Mouse (Mus musculus) G1E (cell line): ENCODE results near the gene Pdia5. TPM values are rescaled to one million over a fixed set of nuclear protein-coding genes. Genes with fewer than 3 reads are reported as not detected.

Experiments used
- ATAC-seq: 2 replicates; pipeline ENCODE4 v1.8.0; 2016; ENCODE audit warnings: mild to moderate bottlenecking; ENCODE audit not compliant: insufficient number of reproducible peaks, poor library complexity, low FRiP score, severe bottlenecking; ENCODE audit errors: extremely low read depth
- DNase-seq: peaks from one replicate; pipeline ENCODE4 v3.0.0; 2012; ENCODE audit warnings: low spot score
- H3K27me3 ChIP-seq: 2 replicates; pipeline ENCODE4 v1.6.1; 2012; ENCODE audit warnings: mild to moderate bottlenecking, low read length, inconsistent platforms; ENCODE audit not compliant: insufficient read depth
- H3K36me3 ChIP-seq: replicated peaks from 2 replicates; pipeline ENCODE3; 2012; ENCODE audit warnings: mild to moderate bottlenecking, inconsistent platforms
- H3K4me1 ChIP-seq: 2 replicates; pipeline ENCODE4 v1.6.1; 2012; ENCODE audit warnings: low read depth, low read length, inconsistent platforms, mixed read lengths; ENCODE audit not compliant: insufficient read depth
- H3K4me3 ChIP-seq: 2 replicates; pipeline ENCODE4 v1.5.1; 2012; ENCODE audit warnings: low read depth, mild to moderate bottlenecking, inconsistent platforms, low read length, moderate library complexity, mixed read lengths
- H3K9me3 ChIP-seq: replicated peaks from 2 replicates; pipeline ENCODE4 v1.6.1; 2012; ENCODE audit warnings: inconsistent platforms
- CTCF ChIP-seq: IDR thresholded peaks from 2 replicates; pipeline ENCODE4 v1.5.1; 2012; ENCODE audit warnings: low read depth, low read length, inconsistent platforms, mixed read lengths
- GATA1 ChIP-seq: IDR thresholded peaks from 2 replicates; pipeline ENCODE4 v1.6.1; 2012; ENCODE audit warnings: borderline replicate concordance, low read length, inconsistent platforms, mixed read lengths
- GATA2 ChIP-seq: IDR thresholded peaks from 2 replicates; pipeline ENCODE4 v1.6.1; 2012; ENCODE audit warnings: low read depth, low read length, inconsistent platforms, borderline replicate concordance
- POLR2AphosphoS5 ChIP-seq: IDR thresholded peaks from 2 replicates; pipeline ENCODE4 v1.6.1; 2012; ENCODE audit warnings: low read depth, low read length, inconsistent platforms; ENCODE audit not compliant: insufficient replicate concordance
- TAL1 ChIP-seq: conservative IDR thresholded peaks from 2 replicates; pipeline ENCODE4 v1.6.1; 2012; ENCODE audit warnings: low read depth, low read length, inconsistent platforms, mixed read lengths
- polyA plus RNA-seq: library from polyadenylated mRNA; stranded (reverse); fragments of >175 nt; gene quantifications from 2 replicates; pipeline ENCODE4 v1.2.3, GENCODE M21; 2012
- total RNA-seq, 2 experiments: library from RNA; stranded (forward) in 1 of 2; stranded (reverse) in 1 of 2; fragments of 200-1000 nt in 1 of 2; fragments of >200 nt in 1 of 2; fragmentation: Nextera tagmentation in 1 of 2; gene quantifications; 2 replicates each; pipeline ENCODE4 v1.2.3; 2014 to 2017

Pdia5 gene
- not detected in 2 replicates for total RNA-seq (2014; fragmentation: Nextera tagmentation)
- total RNA-seq (2017), result not detected in 2 replicates
- polyA plus RNA-seq, result not detected in 2 replicates

GRCm38 (mm10) chr16:35490231-35491070 is at the start of gene Pdia5:
TSS of gene Pdia5 (minus strand) at chr16:35490873.
- ATAC-seq (no peak), DNase-seq (no peak)
- H3K9me3 ChIP-seq, result no peaks in the 10 kb centered on the region
- no peak within 1 kb of the TSS for H3K4me3 ChIP-seq
- H3K4me1 ChIP-seq, result no peaks in the 10 kb centered on the region
- peaks cover 18% of the 10 kb centered on the region for H3K27me3 ChIP-seq
- TF ChIP-seq GATA2, result no peak
- TF ChIP-seq CTCF, result no peak
- TF ChIP-seq TAL1, result no peak
- no peak for TF ChIP-seq POLR2AphosphoS5
- no peak for TF ChIP-seq GATA1
- H3K36me3 ChIP-seq, result no peaks in the 10 kb centered on the region

- no peak for DNase-seq
- H3K36me3 ChIP-seq, result no peaks in the 10 kb centered on the region
- ATAC-seq, result no peak
- TF ChIP-seq GATA1, result no peak
- no peak for TF ChIP-seq POLR2AphosphoS5
- no peak for TF ChIP-seq CTCF
- no peak for TF ChIP-seq GATA2
- no peak for TF ChIP-seq TAL1
- no peaks in the 10 kb centered on the region for H3K4me1 ChIP-seq
- H3K27me3 ChIP-seq, result peaks cover 31% of the 10 kb centered on the region
- H3K9me3 ChIP-seq, result peaks cover 12% of the 10 kb centered on the region
- H3K4me3 ChIP-seq, result no peak overlapping the region
Measured at GRCm38 (mm10) chr16:35539041-35539440, 48.4 kb upstream of the Pdia5 start.

DNA sequence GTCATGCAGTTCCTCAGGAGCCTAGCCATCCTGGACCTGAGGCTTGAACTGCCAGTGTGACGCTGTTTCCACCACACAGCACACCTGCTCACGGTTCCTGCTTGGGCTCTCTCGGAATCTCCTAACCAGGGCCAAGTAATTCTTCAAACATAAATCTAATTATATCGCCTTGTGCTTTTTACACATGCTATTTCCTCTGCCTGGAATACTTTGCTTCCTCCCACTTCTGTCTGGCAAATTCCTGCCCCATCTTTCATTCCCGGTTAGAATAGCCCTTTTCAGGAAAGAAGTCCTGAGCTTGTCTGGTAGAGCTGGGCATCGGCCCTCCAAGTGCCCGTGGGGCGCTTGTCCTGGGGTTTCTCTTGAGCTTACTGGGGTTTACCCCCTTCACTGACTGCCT is 47.0 kb upstream of the Pdia5 start:
- Histone ChIP-seq H3K36me3 (no peaks in the 10 kb centered on the region), H3K4me1 (no peaks in the 10 kb centered on the region), H3K4me3 (no peak overlapping the region), H3K27me3 (peaks cover 37% of the 10 kb centered on the region), H3K9me3 (peaks cover 12% of the 10 kb centered on the region)
- TF ChIP-seq CTCF (no peak), GATA2 (no peak), GATA1 (no peak), POLR2AphosphoS5 (no peak), TAL1 (no peak)
- ATAC-seq, result no peak
- no peak for DNase-seq

DNA sequence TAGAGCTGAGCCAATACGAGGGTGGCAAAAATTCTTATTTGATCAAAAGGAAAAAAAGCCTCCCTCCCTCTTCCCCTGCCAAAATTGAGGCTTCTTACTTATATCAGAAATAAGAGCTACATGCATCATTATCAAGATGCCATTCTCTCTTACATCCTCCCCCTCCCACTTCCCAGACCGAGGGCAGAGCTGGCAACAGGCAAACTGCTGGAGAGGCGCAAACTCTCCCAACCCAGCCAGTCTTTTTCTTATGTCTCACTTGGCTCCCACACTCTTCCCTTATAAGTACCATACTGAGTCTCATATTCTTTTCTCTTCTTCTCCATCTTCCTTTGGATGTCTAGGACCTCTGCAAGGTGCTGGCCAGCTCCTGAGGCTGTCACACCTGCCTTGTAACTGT is 44.0 kb upstream of the Pdia5 start:
- no peak overlapping the region for H3K4me3 ChIP-seq
- DNase-seq (no peak), ATAC-seq (no peak)
- peaks cover 31% of the 10 kb centered on the region for H3K27me3 ChIP-seq
- H3K9me3 ChIP-seq, result no peaks in the 10 kb centered on the region
- TF ChIP-seq GATA1 (no peak), CTCF (no peak), POLR2AphosphoS5 (no peak), GATA2 (no peak), TAL1 (no peak)
- H3K4me1 ChIP-seq, result no peaks in the 10 kb centered on the region
- no peaks in the 10 kb centered on the region for H3K36me3 ChIP-seq

GRCm38 (mm10) chr16:35524200-35524599 is 33.5 kb upstream of the Pdia5 start:
- Histone ChIP-seq H3K27me3 (peaks cover under 1% of the 10 kb centered on the region; the same call in 1 of the 2 replicates), H3K36me3 (no peaks in the 10 kb centered on the region), H3K9me3 (no peaks in the 10 kb centered on the region), H3K4me3 (no peak overlapping the region), H3K4me1 (no peaks in the 10 kb centered on the region)
- DNase-seq, result no peak
- TF ChIP-seq TAL1 (no peak), GATA1 (no peak), POLR2AphosphoS5 (no peak), CTCF (no peak), GATA2 (no peak)
- no peak for ATAC-seq

DNA sequence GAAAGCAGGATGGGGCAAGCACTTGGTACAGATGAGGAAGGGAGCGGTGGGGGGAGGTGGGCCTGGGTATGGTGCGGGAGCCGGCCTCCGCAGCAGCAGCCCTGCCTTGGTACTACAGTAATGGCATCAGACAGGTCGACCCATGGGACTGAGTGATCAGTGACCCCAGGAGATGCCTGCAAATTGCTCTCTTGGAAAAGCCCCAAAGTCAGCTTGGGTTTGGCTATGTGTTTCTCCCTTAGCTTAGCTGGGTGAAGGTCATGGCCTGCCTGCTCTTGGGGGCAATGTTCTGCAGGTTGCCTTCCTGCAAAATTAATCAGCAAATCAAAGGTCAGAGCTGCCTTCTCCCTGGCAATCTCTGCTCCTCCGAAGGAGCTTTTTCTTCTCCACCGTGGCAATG is 28.6 kb upstream of the Pdia5 start:
- ATAC-seq (no peak), DNase-seq (no peak)
- Histone ChIP-seq H3K9me3 (no peaks in the 10 kb centered on the region), H3K27me3 (peaks cover 9% of the 10 kb centered on the region; the same call in 1 of the 2 replicates), H3K36me3 (no peaks in the 10 kb centered on the region), H3K4me3 (no peak overlapping the region), H3K4me1 (no peaks in the 10 kb centered on the region)
- TF ChIP-seq TAL1, result no peak
- TF ChIP-seq CTCF, result no peak
- TF ChIP-seq GATA1, result no peak
- no peak for TF ChIP-seq GATA2
- TF ChIP-seq POLR2AphosphoS5, result no peak
